Mouse (Mus musculus) midbrain, embryonic 14.5 days (tissue): ENCODE data around the gene Oprd1. TPM values are rescaled to one million over a fixed set of nuclear protein-coding genes. Genes with fewer than 3 reads are reported as not detected.

ENCODE experiments used
- ATAC-seq: fragments of 200-750 bp; cut with Nextera tagmentation; 2 replicates; pipeline ENCODE4 v1.8.0; 2017; ENCODE audit warnings: moderate number of reproducible peaks, moderate library complexity; ENCODE audit not compliant: low FRiP score, low TSS enrichment
- DNase-seq: peaks from one replicate; pipeline ENCODE4 v3.0.0-alpha.2; 2015
- H3K27ac ChIP-seq: fragments of 300-500 bp; sonication (generic); replicated peaks from 2 replicates; pipeline ENCODE4 v1.5.1; 2014; ENCODE audit warnings: mild to moderate bottlenecking, low read depth, low read length, moderate library complexity
- H3K27me3 ChIP-seq: fragments of 300-500 bp; sonication (generic); 2 replicates; pipeline ENCODE4 v1.6.1; 2014; ENCODE audit warnings: low read length, control low read depth, mixed read lengths; ENCODE audit not compliant: control insufficient read depth, insufficient read depth
- H3K36me3 ChIP-seq: fragments of 300-500 bp; sonication (generic); 2 replicates; pipeline ENCODE4 v1.6.1; 2014; ENCODE audit warnings: low read length, control low read depth; ENCODE audit not compliant: control insufficient read depth, insufficient read depth
- H3K4me1 ChIP-seq: fragments of 300-500 bp; sonication (generic); 2 replicates; pipeline ENCODE4 v1.6.1; 2014; ENCODE audit warnings: mild to moderate bottlenecking, antibody characterized with exemption, low read length, control low read depth; ENCODE audit not compliant: control insufficient read depth, insufficient read depth
- H3K4me2 ChIP-seq: fragments of 300-500 bp; sonication (generic); 2 replicates; pipeline ENCODE4 v1.6.1; 2014; ENCODE audit warnings: mild to moderate bottlenecking, low read length, moderate library complexity
- H3K4me3 ChIP-seq: fragments of 300-500 bp; sonication (generic); replicated peaks from 2 replicates; pipeline ENCODE4 v1.5.1; 2014; ENCODE audit warnings: low read depth, low read length
- H3K9ac ChIP-seq: fragments of 300-500 bp; sonication (generic); replicated peaks from 2 replicates; pipeline ENCODE4 v1.6.1; 2014; ENCODE audit warnings: mild to moderate bottlenecking, low read length, moderate library complexity
- H3K9me3 ChIP-seq: fragments of 300-500 bp; sonication (generic); 2 replicates; pipeline ENCODE4 v1.6.1; 2016; ENCODE audit warnings: low read length, control low read depth, mixed read lengths; ENCODE audit not compliant: control insufficient read depth
- WGBS: fragments of 180-500 bp; shearing (Covaris S2); extraction: QIAGEN DNeasy Blood & Tissue Kit; methylation state at CpG from one replicate; pipeline ENCODE4 v1.1.7; 2014; 5-methylcytosine and 5-hydroxymethylcytosine counted together
- polyA plus RNA-seq: library from polyadenylated mRNA; unstranded; fragments of >200 nt; fragmentation: Nextera tagmentation; extraction: Ambion mirVana; gene quantifications from 2 replicates; pipeline ENCODE4 v1.2.1, GENCODE M21; 2014

Gene Oprd1
- polyA plus RNA-seq, result 0.08 and 0.15 TPM in 2 replicates

- ATAC-seq (no peak), DNase-seq (peak; percentile 42)
- Histone ChIP-seq H3K27ac (no peak within 1 kb of the TSS), H3K36me3 (no peaks in the 10 kb centered on the region), H3K4me1 (no peaks in the 10 kb centered on the region), H3K4me2 (peak within 1 kb of the TSS; percentile 56), H3K9me3 (no peaks in the 10 kb centered on the region), H3K9ac (no peak within 1 kb of the TSS), H3K27me3 (peaks cover 43% of the 10 kb centered on the region), H3K4me3 (peak within 1 kb of the TSS; percentile 35)
- WGBS, result under 1% methylated on average over 69 of the region's 89 CpGs
Observed at GRCm38 (mm10) chr4:132144080-132144841, at the start of gene Oprd1. TSS of gene Oprd1 (minus strand) at chr4:132144486.

- H3K9ac ChIP-seq, result no peak overlapping the region
- DNase-seq (no peak), ATAC-seq (no peak)
- H3K4me3 ChIP-seq, result no peak overlapping the region
- H3K27me3 ChIP-seq, result no peaks in the 10 kb centered on the region
- no peak overlapping the region for H3K27ac ChIP-seq
- H3K9me3 ChIP-seq, result no peaks in the 10 kb centered on the region
- 97% methylated on average over 2 of the region's 2 CpGs for WGBS
- H3K36me3 ChIP-seq, result peaks cover 32% of the 10 kb centered on the region
- H3K4me1 ChIP-seq, result no peaks in the 10 kb centered on the region
- no peak overlapping the region for H3K4me2 ChIP-seq
Observed at GRCm38 (mm10) chr4:132187826-132188401, 43.6 kb upstream of the Oprd1 start.

- 93% methylated on average over 3 of the region's 3 CpGs for WGBS
- Histone ChIP-seq H3K27ac (no peak overlapping the region), H3K9me3 (no peaks in the 10 kb centered on the region), H3K4me3 (no peak overlapping the region), H3K4me1 (no peaks in the 10 kb centered on the region), H3K36me3 (peaks cover 46% of the 10 kb centered on the region), H3K27me3 (no peaks in the 10 kb centered on the region), H3K4me2 (no peak overlapping the region), H3K9ac (no peak overlapping the region)
- DNase-seq (no peak), ATAC-seq (no peak)
Observed at GRCm38 (mm10) chr4:132183162-132183561, 38.9 kb upstream of the Oprd1 start.

GRCm38 (mm10) chr4:132181721-132182658, 37.7 kb upstream of the Oprd1 start:
- no peaks in the 10 kb centered on the region for H3K9me3 ChIP-seq
- ATAC-seq (no peak), DNase-seq (no peak)
- H3K36me3 ChIP-seq, result peaks cover 46% of the 10 kb centered on the region
- 69% methylated on average over 22 of the region's 22 CpGs for WGBS
- no peak overlapping the region for H3K9ac ChIP-seq
- no peak overlapping the region for H3K27ac ChIP-seq
- no peak overlapping the region for H3K4me2 ChIP-seq
- no peaks in the 10 kb centered on the region for H3K4me1 ChIP-seq
- H3K4me3 ChIP-seq, result no peak overlapping the region
- H3K27me3 ChIP-seq, result no peaks in the 10 kb centered on the region

- Histone ChIP-seq H3K27ac (no peak overlapping the region), H3K4me1 (no peaks in the 10 kb centered on the region), H3K27me3 (no peaks in the 10 kb centered on the region), H3K9ac (no peak overlapping the region), H3K4me3 (no peak overlapping the region), H3K36me3 (peaks cover 42% of the 10 kb centered on the region), H3K9me3 (no peaks in the 10 kb centered on the region), H3K4me2 (no peak overlapping the region)
- ATAC-seq, result no peak
- peak; percentile 54 for DNase-seq
- WGBS, result 82% methylated on average over 9 of the region's 9 CpGs
Observed at GRCm38 (mm10) chr4:132180710-132181109, 36.4 kb upstream of the Oprd1 start.

GRCm38 (mm10) chr4:132178630-132179059, 34.4 kb upstream of the Oprd1 start:
- Histone ChIP-seq H3K4me2 (no peak overlapping the region), H3K27ac (no peak overlapping the region), H3K9me3 (no peaks in the 10 kb centered on the region), H3K36me3 (peaks cover 23% of the 10 kb centered on the region), H3K9ac (no peak overlapping the region), H3K27me3 (no peaks in the 10 kb centered on the region), H3K4me3 (no peak overlapping the region), H3K4me1 (no peaks in the 10 kb centered on the region)
- WGBS, result 11% methylated on average over 10 of the region's 10 CpGs
- ATAC-seq (peak; percentile 63; the same call in 1 of the 2 replicates), DNase-seq (peak; percentile 88)

GRCm38 (mm10) chr4:132176474-132176873, 32.2 kb upstream of the Oprd1 start:
- Histone ChIP-seq H3K4me1 (no peaks in the 10 kb centered on the region), H3K4me2 (no peak overlapping the region), H3K27ac (no peak overlapping the region), H3K4me3 (no peak overlapping the region), H3K36me3 (peaks cover 12% of the 10 kb centered on the region), H3K27me3 (no peaks in the 10 kb centered on the region), H3K9me3 (no peaks in the 10 kb centered on the region), H3K9ac (no peak overlapping the region)
- ATAC-seq, result no peak
- DNase-seq, result no peak
- 55% methylated on average over 10 of the region's 10 CpGs for WGBS

GRCm38 (mm10) chr4:132170891-132171290, 26.6 kb upstream of the Oprd1 start:
- no peaks in the 10 kb centered on the region; the same call in 1 of the 2 replicates for H3K4me1 ChIP-seq
- DNase-seq, result no peak
- no peaks in the 10 kb centered on the region for H3K9me3 ChIP-seq
- H3K36me3 ChIP-seq, result no peaks in the 10 kb centered on the region
- H3K27me3 ChIP-seq, result no peaks in the 10 kb centered on the region
- ATAC-seq, result no peak
- WGBS, result 23% methylated on average over 7 of the region's 7 CpGs
- H3K4me2 ChIP-seq, result no peak overlapping the region
- H3K27ac ChIP-seq, result no peak overlapping the region
- H3K4me3 ChIP-seq, result no peak overlapping the region
- no peak overlapping the region for H3K9ac ChIP-seq
